22 mouse cellular contexts compared by ENCODE assay signal in genomic region chr8:93871275-93871674, GRCm38 (mm10).
DNase-seq lines count a peak whose midpoint lies in the region; ATAC-seq and TF ChIP-seq lines count a peak whose summit lies in the region.
"Had no signal": no experiment of that assay in that cellular context is flagged by ENCODE, and none has a peak within 500 bp of the region (broad histone marks: within the 10 kb centered on the region; RNA-seq: fewer than 3 reads in every experiment).

No protein-coding gene starts in this region.

- H3K4me3 ChIP-seq in midbrain, embryonic 11.5 days (ENCODE audit: low read depth, low read length), result no peak overlapping the region
- H3K4me3 ChIP-seq in midbrain, embryonic 16.5 days (ENCODE audit: low read depth, low read length), result no peak overlapping the region
- H3K4me3 ChIP-seq in heart, embryonic 13.5 days, result no peak overlapping the region
- no peak overlapping the region for H3K4me3 ChIP-seq in myocyte
- H3K4me3 ChIP-seq: embryonic facial prominence, embryonic 15.5 days; forebrain, embryonic 12.5 days; heart, embryonic 15.5 days; kidney, embryonic 15.5 days; midbrain, embryonic 12.5 days; neural tube, embryonic 15.5 days had no signal

- no peak overlapping the region for H3ac ChIP-seq in myocyte (ENCODE audit: control insufficient read depth, insufficient read length)

- no peak for ATAC-seq in midbrain, embryonic 11.5 days (ENCODE audit: low FRiP score)
- no peak for ATAC-seq in midbrain, embryonic 16.5 days
- ATAC-seq in heart, embryonic 13.5 days (ENCODE audit: extremely low read depth, insufficient number of reproducible peaks, low FRiP score, low TSS enrichment), result no peak

- no peaks in the 10 kb centered on the region for H3K79me2 ChIP-seq in myocyte (ENCODE audit: control insufficient read depth, insufficient read depth)

- peak; percentile 15 for DNase-seq in adrenal gland, adult 2 months
- no peak for DNase-seq in adrenal gland, postnatal 25 days
- peak; percentile 54 for DNase-seq in midbrain, embryonic 11.5 days (ENCODE audit: low spot score, missing footprints)
- no peak for DNase-seq in thymus, postnatal 4 days
- no peak for DNase-seq in lung, adult 18-20 months
- DNase-seq: cerebellum, postnatal 10 days; embryo, embryonic 11 days; left cerebral cortex, postnatal 4 days; lung, embryonic 14.5 days; retina, postnatal 1 day; thymus, adult 18-20 months had no signal

- no peak overlapping the region for H3K27ac ChIP-seq in midbrain, embryonic 11.5 days (ENCODE audit: low read depth, low read length)
- no peak overlapping the region for H3K27ac ChIP-seq in midbrain, embryonic 16.5 days (ENCODE audit: low read length)
- 0 out of 2 replicates have a peak overlapping the region, but pooled peaks have one; percentile 25 for H3K27ac ChIP-seq in heart, embryonic 13.5 days (replicated peaks)
- H3K27ac ChIP-seq: embryonic facial prominence, embryonic 15.5 days; forebrain, embryonic 12.5 days; heart, embryonic 15.5 days; kidney, embryonic 15.5 days; macrophage; midbrain, embryonic 12.5 days; neural tube, embryonic 15.5 days had no signal

- no peak for TF ChIP-seq POLR2A in myocyte (IDR thresholded peaks at IDR 0.05; ENCODE audit: insufficient read length, low read depth)

- H3K36me3 ChIP-seq in midbrain, embryonic 11.5 days (ENCODE audit: control insufficient read depth, insufficient read depth, low read length), result no peaks in the 10 kb centered on the region
- no peaks in the 10 kb centered on the region for H3K36me3 ChIP-seq in midbrain, embryonic 16.5 days (ENCODE audit: control insufficient read depth, insufficient read depth, low read length)
- H3K36me3 ChIP-seq in heart, embryonic 13.5 days, result no peaks in the 10 kb centered on the region
- H3K36me3 ChIP-seq in myocyte (ENCODE audit: control insufficient read depth, insufficient read depth), result no peaks in the 10 kb centered on the region
- H3K36me3 ChIP-seq: embryonic facial prominence, embryonic 15.5 days; heart, embryonic 15.5 days; kidney, embryonic 15.5 days; neural tube, embryonic 15.5 days had no signal

- H3K9ac ChIP-seq in midbrain, embryonic 11.5 days (ENCODE audit: low read length), result no peak overlapping the region
- no peak overlapping the region for H3K9ac ChIP-seq in midbrain, embryonic 16.5 days (ENCODE audit: low read depth, low read length)
- no peak overlapping the region for H3K9ac ChIP-seq in heart, embryonic 13.5 days
- H3K9ac ChIP-seq: embryonic facial prominence, embryonic 15.5 days; forebrain, embryonic 12.5 days; heart, embryonic 15.5 days; kidney, embryonic 15.5 days; lung, embryonic 14.5 days; midbrain, embryonic 12.5 days; neural tube, embryonic 15.5 days had no signal

- no peaks in the 10 kb centered on the region for H3K9me3 ChIP-seq in midbrain, embryonic 11.5 days (ENCODE audit: control insufficient read depth, low read length)
- H3K9me3 ChIP-seq in midbrain, embryonic 16.5 days (replicated peaks; ENCODE audit: control insufficient read depth, low read length, poor library complexity, severe bottlenecking), result no peaks in the 10 kb centered on the region
- H3K9me3 ChIP-seq in heart, embryonic 13.5 days, result no peaks in the 10 kb centered on the region
- H3K9me3 ChIP-seq: embryonic facial prominence, embryonic 15.5 days; forebrain, embryonic 12.5 days; heart, embryonic 15.5 days; kidney, embryonic 15.5 days; midbrain, embryonic 12.5 days; neural tube, embryonic 15.5 days had no signal

- H3K27me3 ChIP-seq in midbrain, embryonic 11.5 days (ENCODE audit: control insufficient read depth, insufficient read depth, low read length), result no peaks in the 10 kb centered on the region
- H3K27me3 ChIP-seq in midbrain, embryonic 16.5 days (ENCODE audit: control insufficient read depth, insufficient read depth, low read depth, low read length), result no peaks in the 10 kb centered on the region
- H3K27me3 ChIP-seq in heart, embryonic 13.5 days (replicated peaks), result no peaks in the 10 kb centered on the region
- no peaks in the 10 kb centered on the region for H3K27me3 ChIP-seq in myocyte (ENCODE audit: control insufficient read depth, insufficient read depth, insufficient read length)
- H3K27me3 ChIP-seq: embryonic facial prominence, embryonic 15.5 days; forebrain, embryonic 12.5 days; heart, embryonic 15.5 days; kidney, embryonic 15.5 days; midbrain, embryonic 12.5 days; neural tube, embryonic 15.5 days had no signal

- 90% methylated on average over 5 of the region's 5 CpGs for WGBS in midbrain, embryonic 11.5 days
- 86% methylated on average over 5 of the region's 5 CpGs for WGBS in midbrain, embryonic 16.5 days
- 43% methylated on average over 5 of the region's 5 CpGs for WGBS in heart, embryonic 13.5 days

- no peaks in the 10 kb centered on the region for H3K4me1 ChIP-seq in midbrain, embryonic 11.5 days (ENCODE audit: control insufficient read depth, insufficient read depth, low read length)
- no peaks in the 10 kb centered on the region; the same call in 1 of the 2 replicates for H3K4me1 ChIP-seq in midbrain, embryonic 16.5 days (ENCODE audit: control insufficient read depth, insufficient read depth, low read length)
- H3K4me1 ChIP-seq in heart, embryonic 13.5 days, result peaks cover 20% of the 10 kb centered on the region
- H3K4me1 ChIP-seq: embryonic facial prominence, embryonic 15.5 days; forebrain, embryonic 12.5 days; kidney, embryonic 15.5 days; midbrain, embryonic 12.5 days had no signal

- no peak overlapping the region for H3K4me2 ChIP-seq in midbrain, embryonic 11.5 days
- H3K4me2 ChIP-seq in midbrain, embryonic 16.5 days (ENCODE audit: low read length), result no peak overlapping the region
- H3K4me2 ChIP-seq in heart, embryonic 13.5 days, result no peak overlapping the region
- peak overlapping the region; percentile 57 for H3K4me2 ChIP-seq in myocyte (ENCODE audit: low read depth)
- H3K4me2 ChIP-seq: embryonic facial prominence, embryonic 15.5 days; forebrain, embryonic 12.5 days; heart, embryonic 15.5 days; kidney, embryonic 15.5 days; liver, embryonic 11.5 days; lung, embryonic 14.5 days; midbrain, embryonic 12.5 days; neural tube, embryonic 15.5 days had no signal

TF ChIP-seq in myocyte, 11 proteins besides CTCF, POLR2A, EP300 and RAD21:
- TF ChIP-seq TCF12 (IDR thresholded peaks at IDR 0.05; ENCODE audit: insufficient read depth, poor library complexity, severe bottlenecking) (peak; percentile 16), POLR2AphosphoS2 (IDR thresholded peaks at IDR 0.05; ENCODE audit: insufficient read length, low read depth) (no peak), CEBPB (IDR thresholded peaks at IDR 0.05; ENCODE audit: insufficient read depth, poor library complexity, severe bottlenecking) (0 out of 2 replicates have a peak, but pooled peaks have one; percentile 41), MYOG (IDR thresholded peaks at IDR 0.05; ENCODE audit: control insufficient read depth in 1 of 3, insufficient read depth in 1 of 3, insufficient read length in 2 of 3, low read depth in 2 of 3) (peak in 2 of 3 experiments; percentile 51 to 65), MYOD1 (IDR thresholded peaks at IDR 0.05; ENCODE audit: control insufficient read depth in 1 of 3, insufficient read length in 2 of 3, low read depth in 2 of 3) (peak in 2 of 3 experiments; percentile 64 to 70)
TF ChIP-seq in myocyte: peak in this region for 4.

Comparison
In these comparisons a context has a peak if more than half of its experiments do, and no peak if none do; other contexts are left out.
1. DNase-seq: peak in adrenal gland, adult 2 months (single experiment) and midbrain, embryonic 11.5 days (single experiment); none in adrenal gland, postnatal 25 days (single experiment), thymus, postnatal 4 days (single experiment) and lung, adult 18-20 months (0 of 2).